Mouse (Mus musculus) monocyte, adult 2 months (primary cell): ENCODE data around the gene Fbxo28.
A peak's percentile ranks its signal among the peaks of the same experiment; 100 is the strongest.

Experiments
- DNase-seq, 2 experiments: peaks; one replicate each; pipeline ENCODE4 v3.0.0; 2022; ENCODE audit warnings: low spot score in 2 of 2, low read depth in 1 of 2

Gene Fbxo28

GRCm38 (mm10) chr1:182340821-182341781 is at the start of gene Fbxo28:
TSS of gene Fbxo28 (minus strand) at chr1:182341629.
- peak; percentile 60 to 64 for DNase-seq

GRCm38 (mm10) chr1:182388729-182389128 is 47.3 kb upstream of the Fbxo28 start:
- no peak for DNase-seq

- no peak for DNase-seq
Measured at GRCm38 (mm10) chr1:182386449-182386848, 45.0 kb upstream of the Fbxo28 start.

GRCm38 (mm10) chr1:182383096-182383495 is 41.7 kb upstream of the Fbxo28 start:
- peak; percentile 49 to 50 for DNase-seq

- DNase-seq: no peak
Measured at GRCm38 (mm10) chr1:182381327-182381726, 39.9 kb upstream of the Fbxo28 start.

GRCm38 (mm10) chr1:182380683-182381082 is 39.3 kb upstream of the Fbxo28 start:
- peak; percentile 23 to 33 for DNase-seq

GRCm38 (mm10) chr1:182378876-182379275 is 37.4 kb upstream of the Fbxo28 start:
- DNase-seq: no peak

- no peak for DNase-seq
Measured at GRCm38 (mm10) chr1:182378205-182378835, 36.9 kb upstream of the Fbxo28 start.

GRCm38 (mm10) chr1:182377519-182377918 is 36.1 kb upstream of the Fbxo28 start:
- DNase-seq: no peak

- DNase-seq: no peak
Measured at GRCm38 (mm10) chr1:182376826-182377225, 35.4 kb upstream of the Fbxo28 start.

GRCm38 (mm10) chr1:182376221-182376620 is 34.8 kb upstream of the Fbxo28 start:
- DNase-seq: no peak

GRCm38 (mm10) chr1:182371891-182372290 is 30.5 kb upstream of the Fbxo28 start:
- no peak for DNase-seq

GRCm38 (mm10) chr1:182369435-182369834 is 28.0 kb upstream of the Fbxo28 start:
- peak in 1 of 2 experiments; percentile 16 for DNase-seq

- no peak for DNase-seq
Measured at GRCm38 (mm10) chr1:182368782-182369181, 27.4 kb upstream of the Fbxo28 start.

GRCm38 (mm10) chr1:182368309-182368708 is 26.9 kb upstream of the Fbxo28 start:
- DNase-seq: no peak

- DNase-seq: no peak
Measured at GRCm38 (mm10) chr1:182363683-182364404, 22.4 kb upstream of the Fbxo28 start.

- no peak for DNase-seq
Measured at GRCm38 (mm10) chr1:182362703-182363102, 21.3 kb upstream of the Fbxo28 start.

GRCm38 (mm10) chr1:182358133-182358532 is 16.7 kb upstream of the Fbxo28 start:
- no peak for DNase-seq

GRCm38 (mm10) chr1:182354504-182355147 is 13.2 kb upstream of the Fbxo28 start:
- no peak for DNase-seq

- no peak for DNase-seq
Measured at GRCm38 (mm10) chr1:182349557-182349956, 8.1 kb upstream of the Fbxo28 start.

GRCm38 (mm10) chr1:182346491-182346890 is 5.1 kb upstream of the Fbxo28 start:
- no peak for DNase-seq
